Mouse (Mus musculus): ENCODE measurements around the gene Krt4.

GRCm38 (mm10) chr15:101954187-101954586, 29.7 kb upstream of the Krt4 start, which contains the start of gene Krt78:
- TF ChIP-seq CTCF (IDR thresholded peaks at IDR 0.05; ENCODE audit: low read depth) (no peak), EP300 (IDR thresholded peaks at IDR 0.05; ENCODE audit: low read depth) (no peak)
